Mouse (Mus musculus): ENCODE results near the gene Cpsf2.

DNA sequence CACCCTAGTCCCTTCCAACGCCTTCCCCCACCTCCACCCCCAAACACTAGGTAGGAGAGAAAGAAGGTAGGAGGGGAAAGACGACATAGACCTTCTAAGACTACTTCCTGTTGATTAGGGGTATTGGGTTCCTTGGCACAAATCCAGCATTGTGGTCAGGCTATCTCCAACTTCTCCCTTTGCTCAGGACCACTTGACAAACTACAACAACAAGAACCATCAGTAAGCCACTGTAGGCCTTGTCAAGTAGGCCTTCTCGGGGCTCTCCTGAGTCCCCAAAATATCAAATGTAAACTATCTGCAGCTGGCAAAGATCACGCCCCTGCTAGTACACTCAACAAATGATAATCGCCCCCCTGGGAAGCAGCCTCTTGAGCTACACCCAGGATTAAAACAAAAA lies 4.5 kb downstream of the Cpsf2 start:
- TF ChIP-seq GATA1 (IDR thresholded peaks at IDR 0.05; ENCODE audit: borderline replicate concordance, low read length) (no peak), CTCF (IDR thresholded peaks at IDR 0.05; ENCODE audit: low read depth, low read length) (no peak)

Data from G1E (cell line).